Mouse (Mus musculus) liver, postnatal 0 days (tissue): ENCODE measurements around the gene Nup98.

Experiments
- CTCF ChIP-seq: sonication (generic); IDR thresholded peaks from 2 replicates; pipeline ENCODE4 v1.5.1; 2016; ENCODE audit warnings: antibody characterized with exemption, low read depth
- EP300 ChIP-seq: IDR thresholded peaks from 2 replicates; pipeline ENCODE4 v1.6.1; 2016; ENCODE audit warnings: antibody characterized with exemption, low read depth, mild to moderate bottlenecking

DNA sequence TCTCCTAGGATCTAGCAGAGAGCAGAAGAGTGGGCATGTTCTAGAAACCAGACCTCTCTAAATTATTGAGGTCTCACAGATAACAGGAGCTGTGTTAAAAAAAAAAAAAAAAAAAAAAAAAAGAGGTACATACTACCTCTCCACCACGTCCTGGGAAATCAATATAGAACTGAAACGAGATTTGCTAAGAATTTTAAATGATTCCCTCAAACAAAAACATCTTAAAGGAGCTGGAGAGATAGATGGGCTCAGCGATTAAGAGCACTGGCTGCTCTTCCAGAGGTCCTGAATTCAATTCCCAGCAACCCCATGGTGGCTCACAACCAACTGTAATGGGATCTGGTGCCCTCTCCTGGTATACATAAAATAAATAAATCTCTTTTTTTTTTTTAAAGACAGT lies 1.1 kb upstream of the Nup98 start:
- TF ChIP-seq CTCF (no peak), EP300 (no peak)
